Comparison of ENCODE assay signal across 23 mouse cellular contexts in genomic region chr2:102056144-102056543, GRCm38 (mm10).
DNase-seq lines count a peak whose midpoint lies in the region; ATAC-seq lines count a peak whose summit lies in the region.
"Had no signal": no experiment of that assay in that cellular context is flagged by ENCODE, and none has a peak within 500 bp of the region (broad histone marks: within the 10 kb centered on the region; RNA-seq: fewer than 3 reads in every experiment).

No protein-coding gene starts in this region.

- no peak for ATAC-seq in heart, embryonic 16.5 days (replicated peaks; ENCODE audit: extremely low read depth, insufficient read depth, low FRiP score)
- ATAC-seq in heart, embryonic 11.5 days (replicated peaks; ENCODE audit: insufficient number of reproducible peaks, low FRiP score, low TSS enrichment), result no peak
- ATAC-seq in inflammation-experienced regulatory T-cells, adult 6 months, result no peak
- ATAC-seq: hindbrain, postnatal 0 days; intestine, postnatal 0 days; midbrain, embryonic 16.5 days had no signal

- no peak overlapping the region for H3K4me2 ChIP-seq in heart, embryonic 16.5 days (ENCODE audit: low read depth, low read length)
- H3K4me2 ChIP-seq in heart, embryonic 11.5 days, result no peak overlapping the region
- H3K4me2 ChIP-seq: embryonic facial prominence, embryonic 12.5 days; forebrain, embryonic 13.5 days; neural tube, embryonic 13.5 days had no signal

- H3K4me1 ChIP-seq in heart, embryonic 16.5 days (ENCODE audit: control insufficient read depth, insufficient read depth, low read length), result peaks cover 12% of the 10 kb centered on the region
- 0 out of 2 replicates have a peak, but pooled peaks cover 3% of the 10 kb centered on the region for H3K4me1 ChIP-seq in heart, embryonic 11.5 days (ENCODE audit: control insufficient read depth, insufficient read depth, low read length)
- H3K4me1 ChIP-seq: limb, embryonic 10.5 days had no signal

- no peaks in the 10 kb centered on the region for H3K9me3 ChIP-seq in heart, embryonic 16.5 days (replicated peaks; ENCODE audit: control insufficient read depth, low read length)
- no peaks in the 10 kb centered on the region for H3K9me3 ChIP-seq in heart, embryonic 11.5 days (replicated peaks; ENCODE audit: control insufficient read depth, low read length)
- H3K9me3 ChIP-seq: embryonic facial prominence, embryonic 12.5 days; forebrain, embryonic 13.5 days; heart, embryonic 10.5 days; limb, embryonic 10.5 days; midbrain, embryonic 10.5 days; neural tube, embryonic 13.5 days had no signal

- DNase-seq in ovary, postnatal 36 days (ENCODE audit: low spot score), result peak; percentile 1
- no peak for DNase-seq in ovary, adult 18-20 months (ENCODE audit: low spot score)
- DNase-seq in thymus, postnatal 0 days (ENCODE audit: low spot score), result peak; percentile 50
- DNase-seq in right cerebral cortex, postnatal 14 days, result no peak
- DNase-seq: adrenal gland, postnatal 10 days; gastrocnemius, adult 2 months; heart, postnatal 14 days; kidney, postnatal 4 days; layer of hippocampus, adult 9-11 months; lung, postnatal 10 days had no signal

- H3K27me3 ChIP-seq in heart, embryonic 16.5 days (ENCODE audit: control insufficient read depth, insufficient read depth, low read length), result no peaks in the 10 kb centered on the region
- H3K27me3 ChIP-seq in heart, embryonic 11.5 days (ENCODE audit: control insufficient read depth, insufficient read depth, low read length), result no peaks in the 10 kb centered on the region
- H3K27me3 ChIP-seq: embryonic facial prominence, embryonic 12.5 days; forebrain, embryonic 13.5 days; neural tube, embryonic 13.5 days had no signal

- H3K27ac ChIP-seq in heart, embryonic 16.5 days (ENCODE audit: low read length), result peak overlapping the region; percentile 24; the same call in 1 of the 2 replicates
- no peak overlapping the region for H3K27ac ChIP-seq in heart, embryonic 11.5 days (ENCODE audit: low read depth, low read length)
- H3K27ac ChIP-seq: embryonic facial prominence, embryonic 12.5 days; forebrain, embryonic 13.5 days; gastrocnemius, adult 2 months; heart, embryonic 10.5 days; hindbrain, postnatal 0 days; limb, embryonic 10.5 days; midbrain, embryonic 10.5 days; neural tube, embryonic 13.5 days had no signal

- no peak overlapping the region for H3K9ac ChIP-seq in heart, embryonic 16.5 days (ENCODE audit: low read length)
- no peak overlapping the region for H3K9ac ChIP-seq in heart, embryonic 11.5 days (ENCODE audit: low read depth, low read length)
- H3K9ac ChIP-seq: embryonic facial prominence, embryonic 12.5 days; forebrain, embryonic 13.5 days; neural tube, embryonic 13.5 days had no signal

- WGBS in heart, embryonic 16.5 days, result 61% methylated on average over 8 of the region's 8 CpGs
- 77% methylated on average over 8 of the region's 8 CpGs for WGBS in heart, embryonic 11.5 days (ENCODE audit: insufficient replicate concordance)

- no peak overlapping the region for H3K4me3 ChIP-seq in heart, embryonic 16.5 days (ENCODE audit: low read length)
- H3K4me3 ChIP-seq in heart, embryonic 11.5 days (ENCODE audit: low read depth, low read length), result no peak overlapping the region
- H3K4me3 ChIP-seq: embryonic facial prominence, embryonic 12.5 days; forebrain, embryonic 13.5 days; gastrocnemius, adult 2 months; heart, embryonic 10.5 days; limb, embryonic 10.5 days; midbrain, embryonic 10.5 days; myocyte; neural tube, embryonic 13.5 days had no signal

- no peaks in the 10 kb centered on the region for H3K36me3 ChIP-seq in heart, embryonic 16.5 days (ENCODE audit: control insufficient read depth, insufficient read depth)
- H3K36me3 ChIP-seq in heart, embryonic 11.5 days (ENCODE audit: control insufficient read depth, insufficient read depth, low read length), result no peaks in the 10 kb centered on the region

Comparison
In these comparisons a context has a peak if more than half of its experiments do, and no peak if none do; other contexts are left out.
1. DNase-seq: peak in ovary, postnatal 36 days (single experiment) and thymus, postnatal 0 days (single experiment); none in ovary, adult 18-20 months (single experiment) and right cerebral cortex, postnatal 14 days (single experiment).